10 mouse cellular contexts compared by ENCODE assay signal in the genomic region with DNA sequence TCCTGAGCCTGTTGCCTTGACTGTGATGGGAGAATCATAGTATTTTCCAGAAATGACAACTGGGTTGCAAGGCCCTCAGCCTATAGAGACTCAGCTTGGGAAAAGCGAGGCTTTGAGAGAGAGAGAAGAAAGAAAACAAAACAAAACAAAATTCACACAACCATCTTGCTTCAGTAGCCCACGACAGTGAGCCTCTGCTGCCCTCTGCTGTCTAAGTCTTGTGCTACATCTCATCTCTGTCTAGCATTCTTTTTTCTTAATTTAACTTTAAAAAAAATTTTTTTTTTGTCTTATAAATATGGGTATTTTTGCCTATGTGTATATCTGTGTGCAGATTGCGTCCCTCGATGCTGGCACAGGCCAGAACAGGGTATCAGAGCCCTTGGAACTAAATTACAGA.
DNase-seq lines count a peak whose midpoint lies in the region; ATAC-seq and TF ChIP-seq lines count a peak whose summit lies in the region.
"Had no signal": no experiment of that assay in that cellular context is flagged by ENCODE, and none has a peak within 500 bp of the region (broad histone marks: within the 10 kb centered on the region; RNA-seq: fewer than 3 reads in every experiment).

No protein-coding gene starts in this region.

- no peak overlapping the region for H3K27ac ChIP-seq in intestine, embryonic 14.5 days (ENCODE audit: low read depth)
- no peak overlapping the region for H3K27ac ChIP-seq in intestine, embryonic 16.5 days (ENCODE audit: low read length)
- no peak overlapping the region for H3K27ac ChIP-seq in ES-E14 (ENCODE audit: insufficient read depth, low read depth, low read length, poor library complexity, severe bottlenecking)
- H3K27ac ChIP-seq: limb, embryonic 15.5 days; stomach, embryonic 15.5 days had no signal

- no peaks in the 10 kb centered on the region for H3K36me3 ChIP-seq in intestine, embryonic 14.5 days (ENCODE audit: control insufficient read depth, insufficient read depth, low read length)
- H3K36me3 ChIP-seq in intestine, embryonic 16.5 days (ENCODE audit: control insufficient read depth, insufficient read depth, low read length), result no peaks in the 10 kb centered on the region
- H3K36me3 ChIP-seq in ES-E14 (ENCODE audit: control insufficient read depth, insufficient read depth, low read length, poor library complexity, severe bottlenecking), result no peaks in the 10 kb centered on the region
- H3K36me3 ChIP-seq: limb, embryonic 15.5 days; stomach, embryonic 15.5 days had no signal

- peak; percentile 71 for DNase-seq in intestine, embryonic 14.5 days (ENCODE audit: low spot score)
- peak; percentile 73 for DNase-seq in 3T3-L1 (ENCODE audit: low read depth, low spot score)
- DNase-seq in ES-E14 (ENCODE audit: low read depth, low spot score), result no peak
- DNase-seq in embryo, embryonic 10 days (ENCODE audit: low spot score), result peak; percentile 73
- peak; percentile 49 for DNase-seq in neural tube, embryonic 10.5 days (ENCODE audit: extremely low spot score, low spot score)

- no peaks in the 10 kb centered on the region for H3K4me1 ChIP-seq in intestine, embryonic 14.5 days (replicated peaks; ENCODE audit: control insufficient read depth, insufficient read depth, low read length)
- no peaks in the 10 kb centered on the region for H3K4me1 ChIP-seq in intestine, embryonic 16.5 days (ENCODE audit: control insufficient read depth, insufficient read depth, low read length)
- no peaks in the 10 kb centered on the region for H3K4me1 ChIP-seq in ES-E14 (ENCODE audit: control insufficient read depth in 2 of 2, insufficient read depth in 2 of 2, low read length in 2 of 2, poor library complexity in 1 of 2)
- H3K4me1 ChIP-seq: stomach, embryonic 15.5 days had no signal

- no peak for ATAC-seq in intestine, embryonic 14.5 days (replicated peaks; ENCODE audit: low FRiP score, low TSS enrichment, low read depth)
- ATAC-seq in intestine, embryonic 16.5 days, result no peak
- ATAC-seq in inflammation-experienced regulatory T-cells, adult 6 months, result peak; percentile 41
- ATAC-seq in erythroid progenitor cell, adult 5-6 weeks (replicated peaks; ENCODE audit: low FRiP score, poor library complexity, severe bottlenecking), result no peak

- no peak overlapping the region for H3K4me3 ChIP-seq in intestine, embryonic 14.5 days (ENCODE audit: low read depth, low read length)
- H3K4me3 ChIP-seq in intestine, embryonic 16.5 days (ENCODE audit: low read length), result no peak overlapping the region
- no peak overlapping the region for H3K4me3 ChIP-seq in ES-E14 (ENCODE audit: insufficient read depth in 1 of 2, low read depth in 1 of 2, low read length in 2 of 2, poor library complexity in 1 of 2, severe bottlenecking in 1 of 2)
- H3K4me3 ChIP-seq: limb, embryonic 15.5 days; stomach, embryonic 15.5 days had no signal

- H3K9ac ChIP-seq in intestine, embryonic 14.5 days (ENCODE audit: low read length), result no peak overlapping the region
- no peak overlapping the region for H3K9ac ChIP-seq in intestine, embryonic 16.5 days (ENCODE audit: low read depth, low read length)
- H3K9ac ChIP-seq in ES-E14 (ENCODE audit: insufficient read depth, low read depth, low read length, poor library complexity, severe bottlenecking), result no peak overlapping the region
- H3K9ac ChIP-seq: limb, embryonic 15.5 days; stomach, embryonic 15.5 days had no signal

- H3K9me3 ChIP-seq in intestine, embryonic 14.5 days (ENCODE audit: control insufficient read depth, low read length), result no peaks in the 10 kb centered on the region
- no peaks in the 10 kb centered on the region for H3K9me3 ChIP-seq in intestine, embryonic 16.5 days (ENCODE audit: control insufficient read depth, low read length)
- H3K9me3 ChIP-seq in ES-E14 (ENCODE audit: control insufficient read depth, insufficient read depth, low read depth, low read length), result no peaks in the 10 kb centered on the region
- H3K9me3 ChIP-seq: limb, embryonic 15.5 days; stomach, embryonic 15.5 days had no signal

- H3K4me2 ChIP-seq in intestine, embryonic 14.5 days (ENCODE audit: low read length), result no peak overlapping the region
- H3K4me2 ChIP-seq in intestine, embryonic 16.5 days (ENCODE audit: low read depth, low read length), result no peak overlapping the region
- H3K4me2 ChIP-seq: limb, embryonic 15.5 days; stomach, embryonic 15.5 days had no signal

- WGBS in intestine, embryonic 14.5 days, result 51% methylated on average over 4 of the region's 4 CpGs
- 48% methylated on average over 4 of the region's 4 CpGs for WGBS in intestine, embryonic 16.5 days

- in situ Hi-C loops in ES-E14 (cut with MboI; ENCODE audit: low sequenced_read_pairs in 2 of 2, unreplicated experiment in 2 of 2), result loop anchor here (25.0 kb wide), 1 partner anchor 289 kb away; no protein-coding TSS in a partner anchor

- no peaks in the 10 kb centered on the region for H3K27me3 ChIP-seq in intestine, embryonic 14.5 days (replicated peaks; ENCODE audit: control insufficient read depth, insufficient read depth, low read length)
- H3K27me3 ChIP-seq in intestine, embryonic 16.5 days (replicated peaks; ENCODE audit: control insufficient read depth, insufficient read depth, low read length), result no peaks in the 10 kb centered on the region
- H3K27me3 ChIP-seq: limb, embryonic 15.5 days; stomach, embryonic 15.5 days had no signal

TF ChIP-seq in ES-E14, 5 proteins besides CTCF, POLR2A, EP300 and RAD21:
- peak; percentile 77 for TF ChIP-seq ZC3H11A (IDR thresholded peaks at IDR 0.05; ENCODE audit: borderline replicate concordance, low read depth, low read length)
- TF ChIP-seq MAFK (IDR thresholded peaks at IDR 0.05; ENCODE audit: insufficient read depth, low read depth, low read length), result no peak
